25 mouse cellular contexts compared by ENCODE assay signal in genomic region chr6:24613346-24613745, GRCm38 (mm10). TPM values are rescaled to one million over a fixed set of nuclear protein-coding genes. Genes with fewer than 3 reads are reported as not detected.
DNase-seq lines count a peak whose midpoint lies in the region; ATAC-seq and TF ChIP-seq lines count a peak whose summit lies in the region.
"Had no signal": no experiment of that assay in that cellular context is flagged by ENCODE, and none has a peak within 500 bp of the region (broad histone marks: within the 10 kb centered on the region; RNA-seq: fewer than 3 reads in every experiment).

No protein-coding gene starts in this region.

- 0 out of 2 replicates have a peak overlapping the region, but pooled peaks have one; percentile 62 for H3K27ac ChIP-seq in heart, postnatal 0 days (ENCODE audit: low read depth)
- H3K27ac ChIP-seq in heart, embryonic 10.5 days = no peak overlapping the region
- no peak overlapping the region for H3K27ac ChIP-seq in midbrain, embryonic 11.5 days (ENCODE audit: low read depth, low read length)
- no peak overlapping the region for H3K27ac ChIP-seq in midbrain, embryonic 13.5 days
- H3K27ac ChIP-seq: embryonic facial prominence, embryonic 13.5 days; embryonic facial prominence, embryonic 15.5 days; forebrain, embryonic 10.5 days; forebrain, embryonic 12.5 days had no signal

- peaks cover 46% of the 10 kb centered on the region for H3K36me3 ChIP-seq in heart, postnatal 0 days (replicated peaks; ENCODE audit: control insufficient read depth, insufficient read depth, low read length)
- peaks cover 40% of the 10 kb centered on the region for H3K36me3 ChIP-seq in heart, embryonic 10.5 days
- H3K36me3 ChIP-seq in midbrain, embryonic 11.5 days (ENCODE audit: control insufficient read depth, insufficient read depth, low read length) = peaks cover 4% of the 10 kb centered on the region; the same call in 1 of the 2 replicates
- peaks cover 41% of the 10 kb centered on the region for H3K36me3 ChIP-seq in midbrain, embryonic 13.5 days

- ATAC-seq in heart, postnatal 0 days (ENCODE audit: insufficient read depth, low read depth) = no peak
- no peak for ATAC-seq in midbrain, embryonic 11.5 days (ENCODE audit: low FRiP score)
- ATAC-seq in midbrain, embryonic 13.5 days = no peak
- ATAC-seq: forebrain, embryonic 14.5 days had no signal

- 95% methylated on average over 6 of the region's 6 CpGs for WGBS in heart, postnatal 0 days
- WGBS in heart, embryonic 10.5 days = 94% methylated on average over 6 of the region's 6 CpGs
- 92% methylated on average over 6 of the region's 6 CpGs for WGBS in midbrain, embryonic 11.5 days
- 95% methylated on average over 6 of the region's 6 CpGs for WGBS in midbrain, embryonic 13.5 days

- TF ChIP-seq CTCF in heart, postnatal 0 days (IDR thresholded peaks at IDR 0.05; ENCODE audit: low read depth) = no peak

- no peak for TF ChIP-seq EP300 in heart, postnatal 0 days (IDR thresholded peaks at IDR 0.05; ENCODE audit: low read depth)

- H3K9me3 ChIP-seq in heart, postnatal 0 days (replicated peaks; ENCODE audit: control insufficient read depth, low read length) = no peaks in the 10 kb centered on the region
- no peaks in the 10 kb centered on the region for H3K9me3 ChIP-seq in heart, embryonic 10.5 days
- no peaks in the 10 kb centered on the region for H3K9me3 ChIP-seq in midbrain, embryonic 11.5 days (ENCODE audit: control insufficient read depth, low read length)
- no peaks in the 10 kb centered on the region for H3K9me3 ChIP-seq in midbrain, embryonic 13.5 days
- H3K9me3 ChIP-seq: embryonic facial prominence, embryonic 13.5 days; embryonic facial prominence, embryonic 15.5 days; forebrain, embryonic 10.5 days; forebrain, embryonic 12.5 days had no signal

- DNase-seq in heart, adult 11 months = peak; percentile 87
- no peak for DNase-seq in heart, adult 9 months (ENCODE audit: low spot score in 2 of 2)
- no peak for DNase-seq in heart, postnatal 0 days (ENCODE audit: low spot score)
- no peak for DNase-seq in heart, embryonic 10.5 days (ENCODE audit: low spot score)
- peak; percentile 77 for DNase-seq in midbrain, embryonic 11.5 days (ENCODE audit: low spot score, missing footprints)
- DNase-seq: adrenal gland, adult 2 months; adrenal gland, postnatal 10 days; adrenal gland, postnatal 25 days; cerebellum, adult 11 months; cerebellum, adult 8-10 months; cerebellum, adult 9-11 months; cerebellum, postnatal 14 days; cerebellum, postnatal 36 days; embryo, embryonic 11 days had no signal

- peaks cover 11% of the 10 kb centered on the region; the same call in 1 of the 2 replicates for H3K4me1 ChIP-seq in heart, postnatal 0 days (ENCODE audit: control insufficient read depth, insufficient read depth)
- H3K4me1 ChIP-seq in heart, embryonic 10.5 days = no peaks in the 10 kb centered on the region
- no peaks in the 10 kb centered on the region for H3K4me1 ChIP-seq in midbrain, embryonic 11.5 days (ENCODE audit: control insufficient read depth, insufficient read depth, low read length)
- no peaks in the 10 kb centered on the region for H3K4me1 ChIP-seq in midbrain, embryonic 13.5 days (replicated peaks)
- H3K4me1 ChIP-seq: embryonic facial prominence, embryonic 13.5 days; embryonic facial prominence, embryonic 15.5 days; forebrain, embryonic 10.5 days; forebrain, embryonic 12.5 days had no signal

- no peaks in the 10 kb centered on the region for H3K27me3 ChIP-seq in heart, postnatal 0 days (ENCODE audit: control insufficient read depth, insufficient read depth, low read length)
- no peaks in the 10 kb centered on the region for H3K27me3 ChIP-seq in heart, embryonic 10.5 days (ENCODE audit: insufficient read depth, poor library complexity, severe bottlenecking)
- H3K27me3 ChIP-seq in midbrain, embryonic 11.5 days (ENCODE audit: control insufficient read depth, insufficient read depth, low read length) = no peaks in the 10 kb centered on the region
- H3K27me3 ChIP-seq in midbrain, embryonic 13.5 days = no peaks in the 10 kb centered on the region
- H3K27me3 ChIP-seq: embryonic facial prominence, embryonic 13.5 days; embryonic facial prominence, embryonic 15.5 days; forebrain, embryonic 12.5 days had no signal

- no peak overlapping the region for H3K4me3 ChIP-seq in heart, postnatal 0 days (ENCODE audit: low read depth, low read length)
- no peak overlapping the region for H3K4me3 ChIP-seq in heart, embryonic 10.5 days
- H3K4me3 ChIP-seq in midbrain, embryonic 11.5 days (ENCODE audit: low read depth, low read length) = no peak overlapping the region
- H3K4me3 ChIP-seq in midbrain, embryonic 13.5 days (replicated peaks) = no peak overlapping the region
- H3K4me3 ChIP-seq: embryonic facial prominence, embryonic 13.5 days; embryonic facial prominence, embryonic 15.5 days; erythroblast, embryonic 14.5 days; forebrain, embryonic 10.5 days; forebrain, embryonic 12.5 days had no signal

- no peak overlapping the region for H3K9ac ChIP-seq in heart, postnatal 0 days (replicated peaks; ENCODE audit: low read depth, low read length)
- H3K9ac ChIP-seq in midbrain, embryonic 11.5 days (ENCODE audit: low read length) = no peak overlapping the region
- H3K9ac ChIP-seq in midbrain, embryonic 13.5 days (replicated peaks) = no peak overlapping the region
- H3K9ac ChIP-seq: embryonic facial prominence, embryonic 13.5 days; embryonic facial prominence, embryonic 15.5 days; forebrain, embryonic 12.5 days had no signal

- H3K4me2 ChIP-seq in heart, postnatal 0 days (ENCODE audit: low read depth, low read length) = no peak overlapping the region
- no peak overlapping the region for H3K4me2 ChIP-seq in midbrain, embryonic 11.5 days
- H3K4me2 ChIP-seq in midbrain, embryonic 13.5 days (replicated peaks) = no peak overlapping the region
- H3K4me2 ChIP-seq: embryonic facial prominence, embryonic 13.5 days; embryonic facial prominence, embryonic 15.5 days; forebrain, embryonic 12.5 days had no signal

RNA-seq across cellular contexts. Expression of gene Lmod2, which starts 15.8 kb away (rescaled TPM):
- total RNA-seq in heart, postnatal 0 days (2014; rRNA removed; ENCODE audit: low replicate concordance) = 51.9 and 68.1 TPM in 2 replicates
- 62.2 and 70.3 TPM in 2 replicates for polyA plus RNA-seq in heart, postnatal 0 days (2015; fragmentation: Nextera tagmentation; extraction: Ambion mirVana)
- 19.9 and 36.7 TPM in 2 replicates for polyA plus RNA-seq in heart, embryonic 10.5 days (2016; fragmentation: Nextera tagmentation; extraction: Ambion mirVana)
- polyA plus RNA-seq in midbrain, embryonic 11.5 days (2014; fragmentation: Nextera tagmentation; extraction: Ambion mirVana) = not detected in 2 replicates
- not detected in 2 replicates for polyA plus RNA-seq in midbrain, embryonic 13.5 days (2015; fragmentation: Nextera tagmentation; extraction: Ambion mirVana)
- total RNA-seq: common myeloid progenitor, adult 5-6 weeks; ES-E14; MEL had no signal
- polyA plus RNA-seq: adrenal gland, adult 2 months; brain, embryonic 14.5 days; erythroblast, embryonic 14.5 days; forebrain, embryonic 10.5 days; forebrain, embryonic 12.5 days; forebrain, embryonic 14.5 days had no signal

RNA-seq across cellular contexts. Expression of gene Wasl, which starts 51.5 kb away (rescaled TPM):
- total RNA-seq in heart, postnatal 0 days (2014; rRNA removed; ENCODE audit: low replicate concordance) = 19.0 and 19.2 TPM in 2 replicates
- 49.0 and 53.0 TPM in 2 replicates for polyA plus RNA-seq in heart, postnatal 0 days (2015; fragmentation: Nextera tagmentation; extraction: Ambion mirVana)
- polyA plus RNA-seq in heart, embryonic 10.5 days (2016; fragmentation: Nextera tagmentation; extraction: Ambion mirVana) = 56.5 and 61.6 TPM in 2 replicates
- polyA plus RNA-seq in midbrain, embryonic 11.5 days (2014; fragmentation: Nextera tagmentation; extraction: Ambion mirVana) = 47.0 and 50.7 TPM in 2 replicates
- polyA plus RNA-seq in midbrain, embryonic 13.5 days (2015; fragmentation: Nextera tagmentation; extraction: Ambion mirVana) = 62.4 and 69.1 TPM in 2 replicates

Comparison
In these comparisons a context has a peak if more than half of its experiments do, and no peak if none do; other contexts are left out.
1. DNase-seq: peak in heart, adult 11 months (single experiment) and midbrain, embryonic 11.5 days (single experiment); none in heart, adult 9 months (0 of 2), heart, postnatal 0 days (single experiment) and heart, embryonic 10.5 days (single experiment).
2. RNA of gene Lmod2, which starts 15.8 kb away (polyA plus RNA-seq): 62.2 to 70.3 TPM in heart, postnatal 0 days and 19.9 to 36.7 TPM in heart, embryonic 10.5 days; not detected in midbrain, embryonic 13.5 days and not detected in midbrain, embryonic 11.5 days; every median in the first group is over 10 times any median in the second.